Mouse (Mus musculus): ENCODE data around the gene Ppm1b.

DNA sequence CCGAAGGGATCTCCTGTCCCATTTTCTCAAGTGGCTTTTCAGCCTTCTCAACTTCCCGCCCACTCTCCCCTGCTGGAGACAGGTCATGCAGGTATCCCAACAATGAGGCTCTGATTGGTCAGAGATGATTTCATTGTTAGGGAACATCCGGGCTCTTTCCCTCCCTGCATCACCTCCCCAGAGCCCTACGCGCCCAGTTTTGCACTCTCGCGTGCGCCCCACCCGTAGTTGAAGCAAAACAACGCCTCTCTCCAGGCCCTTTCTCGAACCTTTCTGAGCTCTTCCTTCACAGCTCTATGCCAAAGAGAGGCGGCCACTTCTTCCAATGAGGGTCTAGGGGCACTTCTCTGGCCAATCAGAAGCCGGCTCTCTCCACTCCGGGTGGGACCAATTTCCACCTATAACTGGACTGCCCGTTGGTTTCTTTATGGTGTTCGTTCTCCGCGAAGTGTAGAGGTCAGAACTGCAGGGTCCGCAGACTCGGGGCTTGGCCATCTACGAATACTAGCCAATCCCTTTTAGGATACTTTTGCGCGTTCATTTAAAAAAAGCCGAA is 468 bp downstream of the Ppm1b start:
- TF ChIP-seq CTCF (IDR thresholded peaks at IDR 0.05; ENCODE audit: control insufficient read depth, insufficient read depth, insufficient replicate concordance, low read depth, low read length) (no peak), POLR2A (IDR thresholded peaks at IDR 0.05; ENCODE audit: control insufficient read depth, low read depth, low read length) (peak; percentile 77)

All from testis, adult 2 months (tissue).